Mouse (Mus musculus) hindbrain, embryonic 13.5 days (tissue): ENCODE data around the gene Sema3a. TPM values are rescaled to one million over a fixed set of nuclear protein-coding genes. Genes with fewer than 3 reads are reported as not detected.

Experiments
- ATAC-seq: fragments of 200-750 bp; cut with Nextera tagmentation; 2 replicates; pipeline ENCODE4 v1.8.0; 2017; ENCODE audit warnings: moderate TSS enrichment; ENCODE audit not compliant: low FRiP score
- H3K27ac ChIP-seq: fragments of 300-500 bp; sonication (generic); 2 replicates; pipeline ENCODE4 v1.5.1; 2015; ENCODE audit warnings: inconsistent platforms, mild to moderate bottlenecking, moderate library complexity
- H3K27me3 ChIP-seq: fragments of 300-500 bp; sonication (generic); 2 replicates; pipeline ENCODE4 v1.6.1; 2015; ENCODE audit warnings: mild to moderate bottlenecking, inconsistent platforms
- H3K36me3 ChIP-seq: fragments of 300-500 bp; sonication (generic); 2 replicates; pipeline ENCODE4 v1.6.1; 2015; ENCODE audit warnings: mild to moderate bottlenecking, inconsistent platforms
- H3K4me1 ChIP-seq: fragments of 300-500 bp; sonication (generic); replicated peaks from 2 replicates; pipeline ENCODE4 v1.6.1; 2015; ENCODE audit warnings: inconsistent platforms
- H3K4me2 ChIP-seq: fragments of 300-500 bp; sonication (generic); 2 replicates; pipeline ENCODE4 v1.6.1; 2015; ENCODE audit warnings: inconsistent platforms, mild to moderate bottlenecking, moderate library complexity
- H3K4me3 ChIP-seq: fragments of 300-500 bp; sonication (generic); 2 replicates; pipeline ENCODE4 v1.5.1; 2015; ENCODE audit warnings: mild to moderate bottlenecking, inconsistent platforms
- H3K9ac ChIP-seq: fragments of 300-500 bp; sonication (generic); 2 replicates; pipeline ENCODE4 v1.6.1; 2015; ENCODE audit warnings: mild to moderate bottlenecking, inconsistent platforms
- H3K9me3 ChIP-seq: fragments of 300-500 bp; sonication (generic); 2 replicates; pipeline ENCODE4 v1.6.1; 2016; ENCODE audit warnings: inconsistent platforms
- WGBS: fragments of 180-500 bp; shearing (Covaris S2); methylation state at CpG from one replicate; pipeline ENCODE4 v1.1.7; 2015; 5-methylcytosine and 5-hydroxymethylcytosine counted together
- polyA plus RNA-seq: library from polyadenylated mRNA; unstranded; fragments of >200 nt; fragmentation: Nextera tagmentation; extraction: Ambion mirVana; gene quantifications from 2 replicates; pipeline ENCODE4 v1.2.1, GENCODE M21; 2015

The Sema3a gene
- polyA plus RNA-seq, 1 experiment from 2014 or later: 17.5 TPM

- Histone ChIP-seq H3K27ac (peak overlapping the region; percentile 55; the same call in 1 of the 2 replicates), H3K36me3 (no peaks in the 10 kb centered on the region), H3K9ac (no peak overlapping the region), H3K27me3 (peaks cover 18% of the 10 kb centered on the region), H3K9me3 (no peaks in the 10 kb centered on the region), H3K4me2 (no peak overlapping the region), H3K4me1 (peaks cover 7% of the 10 kb centered on the region), H3K4me3 (no peak overlapping the region)
- WGBS: 29% methylated on average over 7 of the region's 7 CpGs
- ATAC-seq: no peak
Measured at GRCm38 (mm10) chr5:13527037-13527464, 401.8 kb downstream of the Sema3a start.

- Histone ChIP-seq H3K4me3 (no peak overlapping the region), H3K36me3 (no peaks in the 10 kb centered on the region), H3K4me2 (0 out of 2 replicates have a peak overlapping the region, but pooled peaks have one; percentile 8), H3K9ac (no peak overlapping the region), H3K27ac (0 out of 2 replicates have a peak overlapping the region, but pooled peaks have one; percentile 8), H3K27me3 (peaks cover 25% of the 10 kb centered on the region), H3K9me3 (no peaks in the 10 kb centered on the region), H3K4me1 (peaks cover 7% of the 10 kb centered on the region)
- 3% methylated on average over 4 of the region's 4 CpGs for WGBS
- ATAC-seq: peak; percentile 92
Measured at GRCm38 (mm10) chr5:13529226-13529625, 404.0 kb downstream of the Sema3a start.

- 6% methylated on average over 2 of the region's 2 CpGs for WGBS
- ATAC-seq: peak; percentile 63
- no peaks in the 10 kb centered on the region for H3K9me3 ChIP-seq
Measured at GRCm38 (mm10) chr5:13547472-13548209, 422.4 kb downstream of the Sema3a start.

GRCm38 (mm10) chr5:13548210-13548554 lies 423.0 kb downstream of the Sema3a start:
- Histone ChIP-seq H3K9me3 (no peaks in the 10 kb centered on the region), H3K4me2 (no peak overlapping the region), H3K36me3 (no peaks in the 10 kb centered on the region), H3K9ac (no peak overlapping the region), H3K27ac (no peak overlapping the region), H3K4me3 (no peak overlapping the region), H3K4me1 (peaks cover 12% of the 10 kb centered on the region; the same call in 1 of the 2 replicates), H3K27me3 (no peaks in the 10 kb centered on the region)
- ATAC-seq: no peak
- 33% methylated on average over 1 of the region's 1 CpGs for WGBS

More at GRCm38 (mm10) chr5:13547472-13548209, 422.4 kb downstream of the Sema3a start:
- H3K4me3 ChIP-seq: no peak overlapping the region
- H3K36me3 ChIP-seq: no peaks in the 10 kb centered on the region
- peaks cover 12% of the 10 kb centered on the region; the same call in 1 of the 2 replicates for H3K4me1 ChIP-seq
- H3K4me2 ChIP-seq: no peak overlapping the region
- no peaks in the 10 kb centered on the region for H3K27me3 ChIP-seq
- H3K9ac ChIP-seq: no peak overlapping the region
- peak overlapping the region; percentile 10; the same call in 1 of the 2 replicates for H3K27ac ChIP-seq

- Histone ChIP-seq H3K9me3 (no peaks in the 10 kb centered on the region), H3K9ac (no peak overlapping the region), H3K27ac (no peak overlapping the region), H3K36me3 (no peaks in the 10 kb centered on the region), H3K4me2 (no peak overlapping the region), H3K4me1 (peaks cover 12% of the 10 kb centered on the region; the same call in 1 of the 2 replicates), H3K27me3 (no peaks in the 10 kb centered on the region), H3K4me3 (no peak overlapping the region)
- ATAC-seq: no peak
- WGBS: 80% methylated on average over 5 of the region's 5 CpGs
Measured at GRCm38 (mm10) chr5:13549080-13549479, 423.9 kb downstream of the Sema3a start.

GRCm38 (mm10) chr5:13550953-13551352 lies 425.7 kb downstream of the Sema3a start:
- no peak overlapping the region for H3K4me2 ChIP-seq
- 95% methylated on average over 1 of the region's 1 CpGs for WGBS
- H3K27me3 ChIP-seq: no peaks in the 10 kb centered on the region
- H3K9me3 ChIP-seq: no peaks in the 10 kb centered on the region
- no peak for ATAC-seq
- no peaks in the 10 kb centered on the region for H3K36me3 ChIP-seq
- H3K4me1 ChIP-seq: peaks cover 12% of the 10 kb centered on the region; the same call in 1 of the 2 replicates
- H3K4me3 ChIP-seq: no peak overlapping the region
- no peak overlapping the region for H3K27ac ChIP-seq
- H3K9ac ChIP-seq: no peak overlapping the region

GRCm38 (mm10) chr5:13557257-13557656 lies 432.0 kb downstream of the Sema3a start:
- ATAC-seq: no peak
- Histone ChIP-seq H3K4me1 (no peaks in the 10 kb centered on the region), H3K4me3 (no peak overlapping the region), H3K36me3 (no peaks in the 10 kb centered on the region), H3K4me2 (no peak overlapping the region), H3K27me3 (no peaks in the 10 kb centered on the region), H3K9me3 (no peaks in the 10 kb centered on the region), H3K27ac (no peak overlapping the region), H3K9ac (no peak overlapping the region)
- 37% methylated on average over 4 of the region's 4 CpGs for WGBS

GRCm38 (mm10) chr5:13573867-13574266 lies 448.7 kb downstream of the Sema3a start:
- no peak overlapping the region for H3K27ac ChIP-seq
- H3K4me1 ChIP-seq: no peaks in the 10 kb centered on the region
- no peak overlapping the region for H3K4me2 ChIP-seq
- H3K4me3 ChIP-seq: no peak overlapping the region
- ATAC-seq: no peak
- H3K36me3 ChIP-seq: 0 out of 2 replicates have a peak, but pooled peaks cover 3% of the 10 kb centered on the region
- no peak overlapping the region for H3K9ac ChIP-seq
- no peaks in the 10 kb centered on the region for H3K27me3 ChIP-seq
- 68% methylated on average over 3 of the region's 3 CpGs for WGBS
- H3K9me3 ChIP-seq: no peaks in the 10 kb centered on the region

GRCm38 (mm10) chr5:13579123-13579522 lies 453.9 kb downstream of the Sema3a start:
- H3K4me3 ChIP-seq: no peak overlapping the region
- H3K9me3 ChIP-seq: no peaks in the 10 kb centered on the region
- no peak overlapping the region for H3K4me2 ChIP-seq
- 43% methylated on average over 2 of the region's 2 CpGs for WGBS
- 0 out of 2 replicates have a peak, but pooled peaks cover 3% of the 10 kb centered on the region for H3K27me3 ChIP-seq
- no peaks in the 10 kb centered on the region for H3K36me3 ChIP-seq
- no peak overlapping the region for H3K27ac ChIP-seq
- ATAC-seq: no peak
- H3K9ac ChIP-seq: no peak overlapping the region
- no peaks in the 10 kb centered on the region for H3K4me1 ChIP-seq

- H3K9ac ChIP-seq: no peak overlapping the region
- no peaks in the 10 kb centered on the region for H3K36me3 ChIP-seq
- no peaks in the 10 kb centered on the region for H3K9me3 ChIP-seq
- no peak overlapping the region for H3K4me3 ChIP-seq
- ATAC-seq: no peak
- 0 out of 2 replicates have a peak, but pooled peaks cover 3% of the 10 kb centered on the region for H3K27me3 ChIP-seq
- no peak overlapping the region for H3K4me2 ChIP-seq
- H3K27ac ChIP-seq: no peak overlapping the region
- no peaks in the 10 kb centered on the region for H3K4me1 ChIP-seq
Measured at GRCm38 (mm10) chr5:13585559-13586207, 460.5 kb downstream of the Sema3a start.

GRCm38 (mm10) chr5:13594422-13594821 lies 469.2 kb downstream of the Sema3a start:
- no peaks in the 10 kb centered on the region for H3K27me3 ChIP-seq
- no peak overlapping the region for H3K9ac ChIP-seq
- H3K4me1 ChIP-seq: no peaks in the 10 kb centered on the region
- no peak overlapping the region for H3K27ac ChIP-seq
- H3K36me3 ChIP-seq: peaks cover 5% of the 10 kb centered on the region; the same call in 1 of the 2 replicates
- H3K9me3 ChIP-seq: no peaks in the 10 kb centered on the region
- no peak overlapping the region for H3K4me2 ChIP-seq
- no peak overlapping the region for H3K4me3 ChIP-seq
- no peak for ATAC-seq
- WGBS: 89% methylated on average over 2 of the region's 2 CpGs

GRCm38 (mm10) chr5:13611631-13612030 lies 486.4 kb downstream of the Sema3a start:
- ATAC-seq: no peak
- Histone ChIP-seq H3K4me3 (no peak overlapping the region), H3K27ac (no peak overlapping the region), H3K9ac (no peak overlapping the region), H3K36me3 (no peaks in the 10 kb centered on the region), H3K9me3 (no peaks in the 10 kb centered on the region), H3K4me1 (no peaks in the 10 kb centered on the region), H3K4me2 (no peak overlapping the region), H3K27me3 (no peaks in the 10 kb centered on the region)
- WGBS: 75% methylated on average over 1 of the region's 1 CpGs
